Mouse (Mus musculus) left cerebral cortex, postnatal 36 days (tissue): ENCODE results near the gene Twnk. TPM values are rescaled to one million over a fixed set of nuclear protein-coding genes. Genes with fewer than 3 reads are reported as not detected.

Source experiments
- DNase-seq, 2 experiments: peaks; one replicate each; pipeline ENCODE4 v3.0.0; 2021 to 2022; ENCODE audit warnings: low spot score in 2 of 2, mixed read lengths in 1 of 2
- intact Hi-C: fragments of 180-260 bp; cut with DNase I; formaldehyde crosslinking; loops from one replicate; pipeline ENCODE4 v1.15.1; 2025
- total RNA-seq, 2 experiments: library from RNA; stranded (reverse); gene quantifications; 2 replicates each; pipeline ENCODE4 v1.2.3; 2021

Gene Twnk
- 10 to 100 TPM; 12.3 to 14.0 TPM for total RNA-seq

DNA sequence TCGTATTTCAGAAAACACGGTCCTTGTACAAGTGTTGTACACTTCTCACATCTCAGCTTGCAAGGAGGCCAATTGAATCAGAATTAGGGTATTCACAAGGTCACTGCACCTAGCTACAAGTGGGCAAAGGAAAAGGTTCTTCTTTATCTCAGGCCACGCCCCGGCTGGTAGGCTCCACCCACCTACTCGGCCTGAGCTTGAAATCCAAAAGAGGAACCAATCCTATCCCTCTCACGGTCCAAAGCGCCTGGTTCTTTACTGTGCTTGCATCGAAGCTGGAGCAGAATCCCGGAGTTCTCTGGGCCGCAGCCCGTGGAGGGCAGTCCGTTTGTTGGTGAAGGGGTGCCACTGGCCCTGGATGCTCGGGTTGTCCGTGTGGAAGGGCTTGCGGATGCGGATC is at the start of gene Twnk:
Twnk (plus strand) TSS at position 220 of the 400 bp plus-strand sequence.
- intact Hi-C loops = no loop called here

DNA sequence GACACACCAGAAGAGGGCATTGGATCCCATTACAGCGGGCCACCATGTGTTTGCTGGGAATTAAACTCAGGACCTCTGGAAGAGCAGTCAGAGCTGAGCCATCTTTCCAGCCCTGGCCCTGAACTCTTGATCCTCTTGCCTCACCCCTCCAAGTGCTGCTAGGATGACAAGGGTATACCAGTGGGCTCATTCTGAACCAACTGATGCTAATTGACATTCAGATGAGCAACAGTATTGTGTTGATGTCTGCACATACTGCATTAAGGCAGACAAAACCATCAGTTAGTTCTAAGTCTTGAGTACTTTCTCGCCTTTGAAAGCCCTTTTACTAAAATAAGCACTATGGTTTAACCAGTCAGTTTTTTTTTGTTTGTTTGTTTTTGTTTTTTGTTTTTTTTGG is 45.8 kb upstream of the Twnk start:
- DNase-seq = no peak
- intact Hi-C loops = no loop called here

More for the DNA sequence above, at the start of gene Twnk:
- no peak for DNase-seq

GRCm38 (mm10) chr19:44965978-44966377 is 39.5 kb upstream of the Twnk start:
- no peak for DNase-seq
- intact Hi-C loops = no loop called here

DNA sequence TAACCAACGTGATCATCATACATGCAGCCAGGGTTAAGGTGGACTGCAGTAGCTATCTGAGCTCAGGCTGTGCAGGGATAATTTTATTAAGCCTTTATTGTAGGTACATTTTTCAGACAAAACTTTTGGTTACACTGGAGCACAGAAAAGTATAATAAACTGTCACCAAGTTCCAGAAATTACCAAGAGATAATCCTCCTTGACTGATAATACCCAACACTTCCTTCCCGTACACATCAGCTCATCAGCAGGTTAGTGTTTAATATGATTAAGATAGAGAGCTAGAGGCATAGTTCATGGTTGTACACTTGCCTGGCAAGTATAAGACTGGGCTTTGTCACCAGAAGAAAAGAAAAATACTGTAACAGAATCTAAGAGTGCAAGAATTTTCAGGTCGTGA is 37.1 kb upstream of the Twnk start:
- no peak for DNase-seq
- intact Hi-C loops = no loop called here

- no peak for DNase-seq
- intact Hi-C loops = no loop called here
These were observed 28.8 kb upstream of the Twnk start for GRCm38 (mm10) chr19:44976636-44977035.

DNA sequence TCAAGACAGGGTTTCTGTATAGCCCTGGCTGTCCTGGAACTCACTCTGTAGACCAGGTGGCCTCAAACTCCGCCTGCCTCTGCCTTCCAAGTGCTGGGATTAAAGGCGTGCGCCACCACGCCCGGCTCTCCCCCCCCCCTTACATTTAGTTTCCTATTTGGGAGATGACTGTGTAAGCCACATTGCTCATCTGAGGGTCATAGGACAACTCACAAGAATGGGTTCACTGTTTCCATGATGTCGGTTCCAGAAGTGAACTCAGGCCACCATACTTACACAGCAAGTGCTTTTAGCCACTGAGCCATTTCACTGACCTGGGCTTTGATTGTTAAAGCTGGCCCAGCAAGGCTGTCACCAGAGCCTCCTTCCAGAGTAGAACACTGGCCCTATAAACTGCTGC is 28.3 kb upstream of the Twnk start:
- intact Hi-C loops = no loop called here
- no peak for DNase-seq

DNA sequence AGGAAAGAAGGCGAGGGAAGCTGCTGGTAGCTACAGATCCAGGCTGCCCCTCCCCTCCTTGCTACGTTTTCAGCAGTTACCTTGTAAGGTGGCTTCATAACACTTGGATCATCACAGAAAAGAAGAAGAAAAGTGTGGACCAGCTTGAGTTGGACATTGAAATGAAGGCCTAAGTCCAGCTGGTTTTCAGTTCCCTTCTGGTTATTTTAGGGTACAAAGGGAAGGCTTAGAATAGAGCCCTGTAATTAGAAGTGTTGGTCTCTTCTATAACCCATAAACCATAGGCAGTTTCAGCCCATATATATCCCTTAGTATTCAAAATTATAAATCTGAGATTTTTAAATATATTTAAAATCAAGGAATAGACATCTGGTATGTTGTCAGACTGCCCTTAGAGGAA is 24.7 kb upstream of the Twnk start:
- no peak for DNase-seq
- intact Hi-C loops = no loop called here

DNA sequence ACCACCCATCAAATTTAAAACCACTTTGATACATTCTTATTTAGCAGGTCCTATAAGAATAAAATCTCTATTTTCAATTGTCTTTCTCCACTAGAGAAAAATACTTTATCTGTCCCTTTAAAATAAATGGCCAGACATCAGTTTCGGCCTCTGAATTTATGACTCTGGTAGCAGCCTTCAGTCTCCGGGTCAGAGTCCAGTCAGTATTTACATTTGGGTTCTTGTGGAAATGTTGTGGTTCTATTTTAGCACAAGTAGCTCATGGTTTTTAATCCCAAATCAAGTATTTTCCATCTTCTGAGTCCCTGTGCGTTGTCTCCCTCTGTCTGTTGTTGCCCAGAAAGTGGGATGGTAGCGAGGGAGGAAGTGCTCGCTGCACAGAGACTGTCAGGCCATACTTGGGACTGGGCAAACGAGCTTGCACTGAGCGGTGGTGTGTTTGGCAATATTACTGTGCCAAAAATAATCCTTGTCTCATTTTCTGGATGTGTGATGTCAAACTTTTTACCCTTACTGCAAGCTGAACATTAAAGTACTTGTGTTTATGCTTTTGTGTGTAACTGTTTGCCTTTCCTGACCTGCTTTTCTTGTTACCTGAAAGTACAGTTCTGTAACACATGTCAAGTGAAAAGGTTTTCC is 22.9 kb upstream of the Twnk start:
- DNase-seq = no peak
- intact Hi-C loops = no loop called here

DNA sequence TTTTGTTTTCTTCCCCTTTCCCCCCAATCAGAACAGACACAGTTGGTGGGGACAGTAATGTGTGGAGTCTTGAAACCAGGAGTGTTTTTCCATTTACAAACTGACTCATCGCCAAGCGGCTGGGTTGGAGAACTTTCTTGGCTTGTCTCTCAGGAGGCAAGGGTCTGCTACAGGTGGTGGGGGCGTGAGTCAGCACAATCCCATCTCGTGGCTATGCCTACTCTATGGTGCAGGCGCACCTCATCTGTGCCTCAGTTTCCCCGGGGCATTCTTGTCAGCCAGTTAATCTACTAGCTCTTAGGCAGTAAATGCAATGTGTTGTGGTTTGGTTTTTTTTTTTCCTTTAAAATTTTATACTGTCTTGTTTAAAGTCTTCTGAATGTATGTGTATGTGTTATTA is 22.1 kb upstream of the Twnk start:
- no peak for DNase-seq
- intact Hi-C loops = no loop called here

- no peak for DNase-seq
- intact Hi-C loops = no loop called here
These were observed 21.0 kb upstream of the Twnk start for GRCm38 (mm10) chr19:44984420-44984819.

- no peak for DNase-seq
These were observed 20.1 kb upstream of the Twnk start for GRCm38 (mm10) chr19:44985159-44985988.

DNA sequence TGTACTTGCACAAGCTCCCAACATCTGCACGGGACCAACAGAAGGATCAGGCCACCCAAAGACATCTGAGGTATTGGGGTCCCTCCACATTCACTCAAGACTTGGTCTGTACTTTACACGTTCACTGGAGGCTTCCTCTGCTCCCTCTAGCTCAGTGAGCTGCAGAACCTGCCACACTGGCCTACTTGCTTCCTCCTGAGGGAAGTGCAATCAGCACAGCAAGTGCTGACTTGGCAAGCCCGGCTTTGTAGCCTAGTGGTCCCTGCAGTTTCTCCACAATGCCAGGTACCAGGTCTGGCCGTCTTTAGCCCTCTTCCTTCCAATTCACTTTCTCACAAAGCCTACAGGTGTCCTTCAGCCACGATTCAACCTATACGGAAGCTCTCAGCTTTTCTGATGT is 18.5 kb upstream of the Twnk start:
- no peak for DNase-seq
- intact Hi-C loops = no loop called here

More at GRCm38 (mm10) chr19:44985159-44985988, 20.1 kb upstream of the Twnk start:
- intact Hi-C loops = no loop called here

GRCm38 (mm10) chr19:44987851-44988250 is 17.6 kb upstream of the Twnk start:
- intact Hi-C loops = no loop called here
- DNase-seq = peak; percentile 54 to 70

- intact Hi-C loops = no loop called here
- no peak for DNase-seq
These were observed 17.1 kb upstream of the Twnk start for GRCm38 (mm10) chr19:44988321-44988720.

DNA sequence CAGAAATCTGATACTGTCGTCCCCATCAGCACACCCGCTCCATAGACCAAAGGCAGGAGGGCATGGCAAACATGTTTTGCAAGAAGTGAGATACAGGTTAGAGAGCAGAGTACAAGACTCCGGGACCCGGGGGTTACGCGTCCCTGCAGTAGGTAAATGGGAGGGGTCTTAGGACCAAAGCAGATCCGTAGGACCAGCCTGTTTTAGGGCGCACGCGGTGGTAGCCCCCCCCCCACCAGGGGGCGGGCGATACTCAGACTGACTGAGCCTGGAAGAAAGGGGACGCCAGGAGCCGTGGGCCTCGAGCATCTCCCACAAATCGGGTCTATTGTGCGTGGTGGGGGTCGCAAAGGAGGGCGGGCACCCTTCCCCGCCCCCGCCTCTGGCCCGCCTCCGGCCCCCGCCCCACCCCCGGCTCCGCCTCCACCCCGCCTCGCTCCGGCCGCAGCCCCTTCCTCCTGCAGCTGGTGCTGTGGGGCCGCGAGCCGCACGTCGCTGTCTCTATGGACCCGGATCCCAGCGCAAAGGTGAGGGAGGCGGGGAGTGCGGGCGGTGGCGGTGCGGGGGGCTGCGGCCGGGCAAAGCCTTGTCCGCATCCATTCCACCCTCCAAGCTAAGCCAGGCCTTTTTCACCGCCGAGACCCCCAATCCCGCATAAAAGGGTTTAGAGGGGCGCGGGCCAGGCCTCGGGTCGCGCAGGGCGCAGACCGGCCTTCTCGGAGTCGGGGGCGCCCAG is 16.5 kb upstream of the Twnk start, which contains the start of gene Sema4g:
Sema4g (plus strand) TSS at position 271 of the 736 bp plus-strand sequence.
- intact Hi-C loops = no loop called here
- no peak for DNase-seq

- no peak for DNase-seq
- intact Hi-C loops = no loop called here
These were observed 15.6 kb upstream of the Twnk start for GRCm38 (mm10) chr19:44989567-44990495.

GRCm38 (mm10) chr19:44991031-44991430 is 14.4 kb upstream of the Twnk start:
- intact Hi-C loops = no loop called here
- no peak for DNase-seq

GRCm38 (mm10) chr19:44992246-44992645 is 13.2 kb upstream of the Twnk start:
- intact Hi-C loops = no loop called here
- DNase-seq = no peak

DNA sequence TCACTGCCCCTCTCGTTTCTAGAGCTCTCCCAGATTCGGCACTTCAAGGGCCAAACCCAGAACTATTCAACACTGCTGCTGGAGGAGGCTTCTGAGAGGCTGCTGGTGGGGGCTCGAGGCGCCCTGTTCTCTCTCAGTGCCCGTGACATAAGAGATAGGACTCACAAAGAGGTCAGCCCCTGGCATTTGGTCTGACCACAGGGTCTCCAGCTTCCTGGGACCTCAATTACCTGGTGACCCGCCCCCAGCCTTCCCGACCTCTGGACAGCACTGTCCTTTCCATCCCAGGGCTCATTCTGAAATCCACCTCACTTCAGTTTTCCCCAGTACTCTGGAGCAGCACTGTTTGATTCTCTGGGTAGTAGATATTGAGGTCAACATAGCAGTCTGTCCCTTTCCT is 12.8 kb upstream of the Twnk start:
- intact Hi-C loops = no loop called here

More for the DNA sequence above, 12.8 kb upstream of the Twnk start:
- no peak for DNase-seq
